Mouse (Mus musculus) heart, postnatal 0 days (tissue): Measurements from ENCODE around the gene Tiam1.

Experiments
- CTCF ChIP-seq: IDR thresholded peaks from 2 replicates; pipeline ENCODE4 v1.5.1; 2016; ENCODE audit warnings: antibody characterized with exemption, control low read depth, low read depth
- EP300 ChIP-seq: IDR thresholded peaks from 2 replicates; pipeline ENCODE4 v1.6.1; 2016; ENCODE audit warnings: antibody characterized with exemption, low read depth

GRCm38 (mm10) chr16:90137175-90137574, 6.4 kb downstream of the Tiam1 start:
- TF ChIP-seq CTCF (no peak), EP300 (no peak)
